Mouse (Mus musculus) CH12.LX (cell line): Measurements from ENCODE around the gene Rgs3. TPM values are rescaled to one million over a fixed set of nuclear protein-coding genes. Genes with fewer than 3 reads are reported as not detected.

Experiments used
- DNase-seq: peaks from one replicate; pipeline ENCODE4 v3.0.0-alpha.2; 2013; ENCODE audit errors: extremely low read depth
- H3K27ac ChIP-seq: 2 replicates; pipeline ENCODE4 v1.5.1; 2012; ENCODE audit warnings: low read depth, mild to moderate bottlenecking, control low read depth, moderate library complexity; ENCODE audit not compliant: insufficient read depth
- H3K27me3 ChIP-seq: replicated peaks from 2 replicates; pipeline ENCODE3; 2012; ENCODE audit warnings: inconsistent platforms
- H3K36me3 ChIP-seq, 2 experiments: replicated peaks in 1 of 2; 2 replicates each; pipeline versions ENCODE3 to v1.6.1; 2012; ENCODE audit warnings: inconsistent platforms in 1 of 2, low read length in 1 of 2, mild to moderate bottlenecking in 1 of 2, mixed read lengths in 1 of 2, moderate library complexity in 1 of 2; ENCODE audit not compliant: control insufficient read depth in 1 of 2, insufficient read depth in 1 of 2
- H3K4me1 ChIP-seq, 2 experiments: 2 replicates each; pipeline ENCODE4 v1.6.1; 2012; ENCODE audit warnings: inconsistent platforms in 1 of 2, moderate library complexity in 1 of 2; ENCODE audit not compliant: insufficient read depth in 2 of 2, control insufficient read depth in 1 of 2
- H3K4me2 ChIP-seq: 2 replicates; pipeline ENCODE4 v1.6.1; 2012; ENCODE audit warnings: low read depth, mild to moderate bottlenecking, control low read depth; ENCODE audit not compliant: poor library complexity, insufficient read depth, severe bottlenecking
- H3K4me3 ChIP-seq, 3 experiments: fragments of 150-350 bp in 1 of 3; sonication (generic) in 1 of 3; replicated peaks in 1 of 3; 2 replicates each; pipeline versions ENCODE3 to v1.5.1; 2011 to 2012; ENCODE audit warnings: low read depth in 2 of 3, low read length in 2 of 3, mild to moderate bottlenecking in 2 of 3, moderate library complexity in 2 of 3, control low read depth in 1 of 3, improper control_type of control experiment in 1 of 3, inconsistent platforms in 1 of 3, mixed read lengths in 1 of 3; ENCODE audit not compliant: poor library complexity in 1 of 3
- H3K79me2 ChIP-seq: replicated peaks from 2 replicates; pipeline ENCODE4 v1.6.1; 2012; ENCODE audit warnings: mild to moderate bottlenecking, moderate library complexity; ENCODE audit not compliant: control insufficient read depth, poor library complexity, insufficient read depth, severe bottlenecking; ENCODE audit errors: extremely low read depth
- H3K9ac ChIP-seq: 2 replicates; pipeline ENCODE4 v1.6.1; 2012; ENCODE audit warnings: low read depth, mild to moderate bottlenecking, control low read depth, moderate library complexity; ENCODE audit not compliant: insufficient read depth
- H3K9me3 ChIP-seq: replicated peaks from 2 replicates; pipeline ENCODE3; 2012; ENCODE audit warnings: low read length, inconsistent platforms, mixed read lengths
- BHLHE40 ChIP-seq: IDR thresholded peaks from 2 replicates; pipeline ENCODE4 v1.6.1; 2011; ENCODE audit warnings: mild to moderate bottlenecking, low read depth, low read length, improper control_type of control experiment
- CHD1 ChIP-seq: IDR thresholded peaks from 2 replicates; pipeline ENCODE4 v1.6.1; 2012; ENCODE audit warnings: low read depth, low read length, improper control_type of control experiment, inconsistent platforms
- ETS1 ChIP-seq: conservative IDR thresholded peaks from 2 replicates; pipeline ENCODE4 v1.6.1; 2012; ENCODE audit warnings: low read depth, mild to moderate bottlenecking, inconsistent platforms, low read length, improper control_type of control experiment, moderate library complexity
- HCFC1 ChIP-seq: IDR thresholded peaks from 2 replicates; pipeline ENCODE4 v1.6.1; 2012; ENCODE audit warnings: low read depth, mild to moderate bottlenecking, inconsistent platforms, low read length, improper control_type of control experiment
- IRF4 ChIP-seq: IDR thresholded peaks from 2 replicates; pipeline ENCODE4 v1.6.1; 2014; ENCODE audit warnings: low read depth, mild to moderate bottlenecking, inconsistent platforms, low read length, improper control_type of control experiment
- JUND ChIP-seq: conservative IDR thresholded peaks from 2 replicates; pipeline ENCODE4 v1.6.1; 2011; ENCODE audit warnings: low read depth, low read length, improper control_type of control experiment
- KAT2A ChIP-seq: IDR thresholded peaks from 2 replicates; pipeline ENCODE4 v1.6.1; 2012; ENCODE audit warnings: low read length, improper control_type of control experiment, inconsistent platforms; ENCODE audit not compliant: insufficient replicate concordance
- MAX ChIP-seq: IDR thresholded peaks from 2 replicates; pipeline ENCODE4 v1.6.1; 2011; ENCODE audit warnings: low read length, improper control_type of control experiment
- MAZ ChIP-seq: IDR thresholded peaks from 2 replicates; pipeline ENCODE4 v1.6.1; 2012; ENCODE audit warnings: low read depth, mild to moderate bottlenecking, inconsistent platforms, low read length, improper control_type of control experiment, moderate library complexity
- MEF2A ChIP-seq: IDR thresholded peaks from 2 replicates; pipeline ENCODE4 v1.6.1; 2014; ENCODE audit warnings: low read depth, mild to moderate bottlenecking, inconsistent platforms, low read length, improper control_type of control experiment, borderline replicate concordance
- MXI1 ChIP-seq: IDR thresholded peaks from 2 replicates; pipeline ENCODE4 v1.6.1; 2011; ENCODE audit warnings: mild to moderate bottlenecking, low read depth, low read length, improper control_type of control experiment
- MYC ChIP-seq: IDR thresholded peaks from 2 replicates; pipeline ENCODE4 v1.6.1; 2011; ENCODE audit warnings: low read depth, mild to moderate bottlenecking, improper control_type of control experiment, low read length
- NELFE ChIP-seq: IDR thresholded peaks from 2 replicates; pipeline ENCODE4 v1.6.1; 2011; ENCODE audit warnings: low read depth, low read length, improper control_type of control experiment
- NRF1 ChIP-seq: IDR thresholded peaks from 2 replicates; pipeline ENCODE4 v1.6.1; 2014; ENCODE audit warnings: low read depth, mild to moderate bottlenecking, inconsistent platforms, low read length, improper control_type of control experiment, moderate library complexity
- POLR2A ChIP-seq: IDR thresholded peaks from 2 replicates; pipeline ENCODE4 v1.6.1; 2011; ENCODE audit warnings: low read depth, mild to moderate bottlenecking, improper control_type of control experiment, low read length
- POLR2AphosphoS2 ChIP-seq: IDR thresholded peaks from 2 replicates; pipeline ENCODE4 v1.6.1; 2011; ENCODE audit warnings: low read depth, low read length, improper control_type of control experiment
- RAD21 ChIP-seq: IDR thresholded peaks from 2 replicates; pipeline ENCODE4 v1.6.1; 2011; ENCODE audit warnings: low read depth, mild to moderate bottlenecking, low read length, improper control_type of control experiment, moderate library complexity
- SIN3A ChIP-seq: IDR thresholded peaks from 2 replicates; pipeline ENCODE4 v1.6.1; 2012; ENCODE audit warnings: low read length, improper control_type of control experiment, inconsistent platforms
- SMC3 ChIP-seq: IDR thresholded peaks from 2 replicates; pipeline ENCODE4 v1.6.1; 2011; ENCODE audit warnings: low read depth, low read length, improper control_type of control experiment
- TCF12 ChIP-seq: IDR thresholded peaks from 2 replicates; pipeline ENCODE4 v1.6.1; 2014; ENCODE audit warnings: low read depth, mild to moderate bottlenecking, inconsistent platforms, low read length, improper control_type of control experiment
- UBTF ChIP-seq: IDR thresholded peaks from 2 replicates; pipeline ENCODE4 v1.6.1; 2012; ENCODE audit warnings: low read depth, mild to moderate bottlenecking, inconsistent platforms, low read length, improper control_type of control experiment, moderate library complexity
- USF2 ChIP-seq: conservative IDR thresholded peaks from 2 replicates; pipeline ENCODE4 v1.6.1; 2011; ENCODE audit warnings: low read depth, low read length, improper control_type of control experiment
- ZMIZ1 ChIP-seq: IDR thresholded peaks from 2 replicates; pipeline ENCODE4 v1.6.1; 2012; ENCODE audit warnings: low read depth, mild to moderate bottlenecking, inconsistent platforms, low read length, improper control_type of control experiment
- ZNF384 ChIP-seq: IDR thresholded peaks from 2 replicates; pipeline ENCODE4 v1.6.1; 2012; ENCODE audit warnings: low read depth, low read length, improper control_type of control experiment, inconsistent platforms
- dilution Hi-C: fragments of 300-500 bp; cut with MboI; formaldehyde crosslinking; loops from 2 replicates; pipeline ENCODE4 v1.14.3; 2020; ENCODE audit warnings: low sequenced_read_pairs; ENCODE audit not compliant: extremely low pct_unique_long_range_greater_than_20kb, extremely low pct_ligation_motif_present
- in situ Hi-C: fragments of 300-500 bp; cut with MboI; formaldehyde crosslinking; loops from 3 replicates; pipeline ENCODE4 v1.14.3; 2019; ENCODE audit warnings: low sequenced_read_pairs, low pct_ligation_motif_present, low pct_unique_long_range_greater_than_20kb, mixed read lengths
- polyA plus RNA-seq: library from polyadenylated mRNA; unstranded; fragments of >175 nt; gene quantifications from 2 replicates; pipeline ENCODE4 v1.2.1, GENCODE M21; 2012; ENCODE audit warnings: low read depth; ENCODE audit not compliant: insufficient read length
- total RNA-seq, 2 experiments: library from RNA; depleted of rRNA; stranded (reverse); fragments of 300-350 nt in 1 of 2; fragments of >200 nt in 1 of 2; gene quantifications; 2 replicates each; pipeline ENCODE4 v1.2.3; 2012 to 2014

Rgs3 gene
- total and polyA plus RNA-seq, 3 experiments: 3.3 to 6.0 (median 3.5) TPM

DNA sequence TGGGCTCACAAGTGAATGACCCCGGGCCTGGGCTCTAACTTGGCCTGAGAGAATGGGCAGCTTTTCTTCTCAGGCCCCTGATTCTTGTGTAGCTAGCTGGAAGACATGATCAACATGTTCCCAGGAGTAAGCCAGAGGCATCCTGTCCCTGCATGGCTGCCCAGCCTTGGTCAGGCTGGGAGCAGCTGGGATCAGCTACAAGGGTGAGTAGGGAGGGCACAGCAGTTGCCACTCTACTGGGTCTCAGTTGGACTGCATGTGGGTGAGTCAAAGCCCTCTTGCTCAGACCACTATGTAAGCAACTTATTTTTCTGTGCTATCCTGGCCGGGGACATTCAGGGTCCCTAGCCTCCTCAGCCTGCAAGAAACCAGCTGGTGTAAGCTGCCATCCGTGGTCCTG, 146.1 kb downstream of the Rgs3 start:
- in situ Hi-C loops: loop anchor here (5.0 kb wide), 1 partner anchor 37 kb away; no protein-coding TSS in a partner anchor
- no peak overlapping the region for H3K27ac ChIP-seq
- no peaks in the 10 kb centered on the region for H3K79me2 ChIP-seq
- H3K4me2 ChIP-seq: no peak overlapping the region
- no peaks in the 10 kb centered on the region for H3K27me3 ChIP-seq
- H3K4me1 ChIP-seq: no peaks in the 10 kb centered on the region; a peak in 1 of 4 replicates
- H3K4me3 ChIP-seq: no peak overlapping the region
- no peak overlapping the region for H3K9ac ChIP-seq
- H3K9me3 ChIP-seq: no peaks in the 10 kb centered on the region
- TF ChIP-seq POLR2AphosphoS2 (no peak), MEF2A (no peak), JUND (no peak), CHD1 (no peak), SIN3A (no peak), SMC3 (no peak), MAZ (no peak), RAD21 (no peak), MYC (no peak), POLR2A (no peak)
- H3K36me3 ChIP-seq: peaks cover 0 to 30% of the 10 kb centered on the region in 2 experiments
- no peak for DNase-seq
- dilution Hi-C loops: no loop called here

DNA sequence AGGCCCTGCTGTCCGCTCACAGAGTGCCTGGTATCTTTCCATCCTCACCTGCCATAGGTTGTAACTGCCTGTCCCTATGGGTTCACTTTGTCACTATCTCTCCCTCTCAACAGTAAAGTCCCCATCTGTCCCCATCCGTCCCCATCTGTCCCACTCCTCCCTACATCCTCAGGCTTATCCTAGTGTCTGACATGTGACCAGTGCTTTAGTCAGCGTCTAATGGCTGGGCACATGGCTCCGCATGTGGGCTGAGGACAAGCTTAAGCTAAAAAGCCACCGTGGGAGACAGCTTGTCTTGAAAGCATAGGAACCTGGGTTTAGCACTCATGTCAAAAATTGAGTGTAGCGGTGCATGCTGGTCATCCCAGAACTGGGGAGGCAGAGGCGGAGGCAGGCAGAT, 148.4 kb downstream of the Rgs3 start:
- no peaks in the 10 kb centered on the region for H3K27me3 ChIP-seq
- no peaks in the 10 kb centered on the region; a peak in 2 of 4 replicates for H3K4me1 ChIP-seq
- H3K9me3 ChIP-seq: no peaks in the 10 kb centered on the region
- H3K4me2 ChIP-seq: no peak overlapping the region
- H3K4me3 ChIP-seq: no peak overlapping the region
- in situ Hi-C loops (loop anchor here (5.0 kb wide), 1 partner anchor 34 kb away; no protein-coding TSS in a partner anchor), dilution Hi-C loops (no loop called here)
- no peak for TF ChIP-seq JUND
- no peak for TF ChIP-seq NRF1
- no peak for TF ChIP-seq MEF2A
- TF ChIP-seq NELFE: no peak
- no peak for TF ChIP-seq BHLHE40
- no peak for TF ChIP-seq USF2
- TF ChIP-seq MXI1: no peak
- no peak for TF ChIP-seq ZNF384
- no peak for TF ChIP-seq TCF12
- no peak for TF ChIP-seq MAX
- TF ChIP-seq ETS1: no peak
- TF ChIP-seq ZMIZ1: no peak
- no peak for TF ChIP-seq POLR2A
- TF ChIP-seq HCFC1: no peak
- no peak for TF ChIP-seq IRF4
- TF ChIP-seq UBTF: no peak
- TF ChIP-seq KAT2A: no peak
- no peak overlapping the region for H3K9ac ChIP-seq
- peaks cover 0 to 16% of the 10 kb centered on the region in 2 experiments for H3K36me3 ChIP-seq
- DNase-seq: no peak
- H3K27ac ChIP-seq: no peak overlapping the region
- no peaks in the 10 kb centered on the region for H3K79me2 ChIP-seq
